Mouse (Mus musculus): Measurements from ENCODE around the gene Dynlt1c. TPM values are rescaled to one million over a fixed set of nuclear protein-coding genes. Genes with fewer than 3 reads are reported as not detected.
"Not testable (repeated sequence)": the region's sequence is repeated elsewhere in the genome, so short reads cannot be mapped to it uniquely, and the experiment has no call there.

The Dynlt1c gene
- polyA plus RNA-seq, 1 experiment from 2014 or later, result 51.4 TPM

DNA sequence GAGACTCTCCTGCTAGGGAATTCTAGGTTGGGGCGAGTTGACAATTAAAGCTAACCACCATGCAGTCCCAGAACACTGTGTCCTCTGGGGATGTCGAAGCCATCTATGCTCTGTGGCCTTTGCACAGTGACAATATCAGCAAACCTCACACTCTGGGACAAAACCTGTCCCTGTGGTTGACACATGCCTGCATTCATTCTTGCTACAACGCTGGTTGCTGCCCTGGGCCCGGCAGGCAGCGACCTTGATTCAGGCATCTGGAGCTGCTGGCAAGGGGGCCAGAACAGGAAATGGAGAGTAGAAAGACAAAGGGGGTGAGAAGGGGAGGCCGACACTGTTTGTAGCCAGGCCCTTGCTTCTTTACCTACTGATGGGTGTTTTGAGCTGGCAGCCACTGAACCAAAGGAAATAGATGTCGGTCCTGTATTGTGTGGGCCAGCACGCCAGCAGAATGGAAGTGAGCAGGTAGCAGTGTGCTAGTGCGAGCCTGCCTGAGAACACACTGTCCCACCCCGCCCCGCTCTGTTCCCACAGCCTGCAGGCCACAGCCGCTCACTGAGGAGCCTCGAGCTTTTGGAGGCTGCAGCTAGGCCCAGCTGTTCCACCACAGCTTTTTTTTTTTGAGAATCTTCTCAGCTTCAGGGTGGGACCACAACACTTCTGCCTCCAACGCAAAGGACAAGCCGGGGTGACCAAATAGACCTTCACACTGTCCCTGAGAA lies 5.5 kb upstream of the Dynlt1c start:
- 51% methylated on average over 11 of the region's 15 CpGs for WGBS
- ATAC-seq (ENCODE audit: insufficient number of reproducible peaks, insufficient read depth, low FRiP score, low TSS enrichment); H3K4me1 ChIP-seq; H3K9ac ChIP-seq; H3K27ac ChIP-seq; H3K9me3 ChIP-seq; H3K36me3 ChIP-seq; H3K4me2 ChIP-seq (replicated peaks); H3K27me3 ChIP-seq; H3K4me3 ChIP-seq: not testable (repeated sequence)

DNA sequence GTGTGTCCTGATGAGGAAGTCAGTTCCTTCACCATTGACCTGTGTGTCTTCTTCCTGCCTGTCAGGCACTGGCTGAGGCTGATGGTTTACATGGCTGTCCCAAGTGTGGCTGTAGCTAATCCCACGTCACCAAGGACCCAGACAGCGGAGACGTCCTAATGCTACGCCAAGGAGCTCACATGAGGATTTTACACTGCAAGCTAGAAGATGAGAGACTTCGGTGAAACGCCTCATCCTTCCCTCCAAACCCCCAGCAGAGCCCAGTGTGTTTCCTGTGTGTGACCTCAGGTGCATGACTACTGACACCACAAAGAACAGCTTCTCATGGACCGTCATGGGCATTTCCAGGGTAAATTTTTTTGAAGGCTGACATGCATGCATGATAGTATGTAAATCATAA lies 3.1 kb upstream of the Dynlt1c start:
- not testable (repeated sequence) for H3K9ac ChIP-seq; H3K4me3 ChIP-seq; ATAC-seq (ENCODE audit: insufficient number of reproducible peaks, insufficient read depth, low FRiP score, low TSS enrichment); H3K4me2 ChIP-seq (replicated peaks); H3K4me1 ChIP-seq; H3K27me3 ChIP-seq; H3K36me3 ChIP-seq; H3K9me3 ChIP-seq; H3K27ac ChIP-seq
- 87% methylated on average over 7 of the region's 7 CpGs for WGBS

DNA sequence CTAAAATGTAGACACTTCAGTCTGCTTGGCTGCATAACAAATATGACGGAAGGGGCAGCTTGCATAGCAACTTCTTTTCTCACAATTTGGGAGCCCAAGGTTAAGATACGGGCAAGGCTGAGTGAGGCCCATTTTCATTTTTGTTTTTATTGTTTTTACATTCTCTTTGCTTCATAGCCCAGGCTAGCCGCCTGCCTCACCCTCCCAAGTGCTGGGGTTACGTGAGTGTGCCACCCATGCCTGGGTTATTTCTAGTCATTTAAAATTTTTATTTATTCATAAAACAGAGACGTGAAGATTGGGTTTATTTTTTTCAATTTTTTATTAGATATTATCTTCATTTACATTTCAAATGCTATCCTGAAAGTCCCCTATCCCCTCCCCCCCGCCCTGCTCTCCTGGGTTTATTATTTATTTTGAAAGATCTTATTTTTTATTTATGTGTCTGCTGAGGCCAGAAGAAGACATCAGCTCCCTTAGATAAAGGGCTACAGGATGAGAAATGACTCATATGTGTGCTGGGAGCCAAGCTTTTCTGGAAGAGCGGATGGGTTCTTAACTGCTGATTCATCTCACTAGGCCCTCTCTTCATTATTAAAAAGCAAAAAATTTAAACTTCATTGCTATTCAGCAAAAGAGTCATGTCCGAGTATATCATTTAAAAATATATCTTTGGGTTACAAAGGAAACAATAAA lies 1.1 kb upstream of the Dynlt1c start:
- not testable (repeated sequence) for ATAC-seq (ENCODE audit: insufficient number of reproducible peaks, insufficient read depth, low FRiP score, low TSS enrichment); H3K36me3 ChIP-seq; H3K4me1 ChIP-seq; H3K4me2 ChIP-seq (replicated peaks); H3K9ac ChIP-seq; H3K9me3 ChIP-seq; H3K27me3 ChIP-seq; H3K4me3 ChIP-seq; H3K27ac ChIP-seq
- WGBS, result 93% methylated on average over 6 of the region's 8 CpGs

DNA sequence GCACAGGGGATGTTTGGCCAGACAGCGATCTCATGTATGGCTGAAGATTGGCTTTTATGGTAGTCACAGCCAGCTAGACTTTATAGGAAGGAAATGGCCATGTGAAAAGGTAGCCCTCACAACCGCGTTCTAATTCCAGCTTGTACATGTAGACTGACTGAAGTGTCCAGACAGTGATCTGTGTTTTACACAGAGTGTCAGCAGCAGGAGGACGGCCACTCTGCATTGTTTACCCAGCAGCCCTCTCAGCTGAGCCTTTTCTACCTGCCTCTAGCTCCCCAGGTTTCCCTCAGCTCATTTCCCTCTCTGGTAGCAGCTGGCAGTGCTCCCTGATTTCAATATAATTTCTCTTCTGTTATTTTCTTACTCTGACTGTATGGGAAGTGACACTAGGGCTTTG lies 734 bp downstream of the Dynlt1c start:
- H3K36me3 ChIP-seq; H3K27ac ChIP-seq; H3K4me1 ChIP-seq; H3K27me3 ChIP-seq; H3K9ac ChIP-seq; ATAC-seq (ENCODE audit: insufficient number of reproducible peaks, insufficient read depth, low FRiP score, low TSS enrichment); H3K9me3 ChIP-seq: not testable (repeated sequence)
- Histone ChIP-seq H3K4me3 (0 out of 2 replicates have a peak overlapping the region, but pooled peaks have one; percentile 17), H3K4me2 (replicated peaks) (peak overlapping the region; percentile 33; the same call in 1 of the 2 replicates)
- 14% methylated on average over 3 of the region's 4 CpGs for WGBS

DNA sequence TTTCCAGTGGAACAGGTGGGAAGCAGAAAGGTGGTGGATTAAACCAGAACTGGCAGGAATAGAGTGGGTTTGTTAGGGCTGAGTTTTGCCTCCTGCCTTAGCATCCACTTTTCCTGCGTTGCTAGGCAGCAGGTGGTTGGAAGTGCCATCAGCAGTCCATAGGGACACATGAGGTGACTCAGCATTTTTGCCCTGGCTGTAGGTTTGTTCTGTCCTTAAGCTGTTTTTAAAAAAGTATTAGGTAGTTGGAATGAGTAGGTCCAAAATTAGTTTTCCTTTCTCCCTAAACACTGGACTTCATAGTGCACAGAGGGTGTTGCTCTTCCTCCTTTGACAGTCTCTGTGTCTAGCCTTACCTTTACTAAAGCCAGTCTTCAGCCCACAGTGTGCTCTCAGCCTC lies 3.9 kb downstream of the Dynlt1c start:
- 76% methylated on average over 1 of the region's 1 CpGs for WGBS
- not testable (repeated sequence) for H3K4me2 ChIP-seq (replicated peaks)

DNA sequence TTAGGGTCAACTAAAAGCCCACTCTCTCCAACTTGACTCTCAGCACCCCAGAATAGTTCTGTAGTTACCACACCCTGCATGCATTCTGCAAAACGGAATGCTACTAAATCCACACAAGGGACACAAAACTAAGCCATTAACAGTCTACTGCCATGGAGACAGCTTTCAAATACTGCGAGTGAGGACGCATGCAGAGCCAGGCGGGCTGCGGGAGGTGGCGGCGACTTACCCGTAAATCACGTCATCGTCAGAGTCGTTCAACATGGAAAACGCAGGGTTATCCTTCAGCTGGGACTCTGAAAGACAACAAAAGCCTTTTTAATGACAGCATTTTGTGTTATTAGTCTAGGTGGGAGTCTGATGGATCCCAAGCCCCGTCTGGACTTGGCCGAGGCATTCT lies 12.1 kb downstream of the Dynlt1c start:
- H3K4me1 ChIP-seq; H3K36me3 ChIP-seq; ATAC-seq (ENCODE audit: insufficient number of reproducible peaks, insufficient read depth, low FRiP score, low TSS enrichment); H3K27ac ChIP-seq; H3K27me3 ChIP-seq; H3K4me2 ChIP-seq (replicated peaks); H3K4me3 ChIP-seq; H3K9me3 ChIP-seq; H3K9ac ChIP-seq: not testable (repeated sequence)
- 89% methylated on average over 11 of the region's 14 CpGs for WGBS

More for the DNA sequence above, 3.9 kb downstream of the Dynlt1c start:
- not testable (repeated sequence) for H3K27ac ChIP-seq; H3K36me3 ChIP-seq; H3K9me3 ChIP-seq; H3K9ac ChIP-seq; H3K27me3 ChIP-seq; H3K4me3 ChIP-seq; H3K4me1 ChIP-seq; ATAC-seq (ENCODE audit: insufficient number of reproducible peaks, insufficient read depth, low FRiP score, low TSS enrichment)

DNA sequence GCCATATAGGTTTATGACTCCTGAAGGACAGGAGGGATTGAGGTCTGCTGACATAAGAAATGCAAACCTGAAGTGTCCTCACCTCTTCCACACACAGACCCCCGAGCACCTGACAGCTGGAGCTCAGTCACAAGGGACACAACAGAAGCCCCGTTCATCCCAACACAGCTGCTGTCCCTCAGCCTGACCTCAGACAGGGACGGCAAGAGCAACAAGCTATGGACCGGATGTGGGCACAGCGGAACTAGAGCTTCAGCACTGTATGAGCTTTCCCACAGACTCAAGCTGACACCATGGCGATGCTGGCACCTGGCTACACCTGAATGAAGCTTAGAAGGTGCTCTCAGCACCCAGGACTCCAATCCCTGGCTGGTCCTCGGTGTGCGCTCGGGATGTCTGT lies 12.8 kb downstream of the Dynlt1c start:
- H3K4me2 ChIP-seq (replicated peaks); H3K36me3 ChIP-seq; H3K27ac ChIP-seq; H3K9me3 ChIP-seq; H3K27me3 ChIP-seq; ATAC-seq (ENCODE audit: insufficient number of reproducible peaks, insufficient read depth, low FRiP score, low TSS enrichment); H3K9ac ChIP-seq; H3K4me1 ChIP-seq; H3K4me3 ChIP-seq: not testable (repeated sequence)
- WGBS, result 70% methylated on average over 5 of the region's 9 CpGs

DNA sequence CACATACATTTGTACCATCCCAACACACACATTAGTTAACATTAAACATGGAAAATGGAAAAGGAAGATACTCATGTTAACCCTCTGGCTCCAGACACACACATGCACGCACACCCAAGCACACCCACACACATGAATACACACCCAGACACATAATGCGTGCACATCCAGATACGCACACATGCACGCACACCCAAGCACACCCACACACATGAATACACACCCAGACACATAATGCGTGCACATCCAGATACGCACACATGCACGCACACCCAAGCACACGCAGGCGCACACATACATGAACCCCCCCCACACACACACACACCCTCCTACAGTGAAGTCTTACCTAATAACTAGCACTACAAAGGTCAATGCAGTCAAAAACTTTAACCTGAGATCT lies 15.3 kb downstream of the Dynlt1c start:
- H3K4me1 ChIP-seq; ATAC-seq (ENCODE audit: insufficient number of reproducible peaks, insufficient read depth, low FRiP score, low TSS enrichment); H3K4me3 ChIP-seq; H3K4me2 ChIP-seq (replicated peaks); H3K27me3 ChIP-seq; H3K9ac ChIP-seq; H3K36me3 ChIP-seq; H3K27ac ChIP-seq; H3K9me3 ChIP-seq: not testable (repeated sequence)
- WGBS, result 96% methylated on average over 9 of the region's 9 CpGs

DNA sequence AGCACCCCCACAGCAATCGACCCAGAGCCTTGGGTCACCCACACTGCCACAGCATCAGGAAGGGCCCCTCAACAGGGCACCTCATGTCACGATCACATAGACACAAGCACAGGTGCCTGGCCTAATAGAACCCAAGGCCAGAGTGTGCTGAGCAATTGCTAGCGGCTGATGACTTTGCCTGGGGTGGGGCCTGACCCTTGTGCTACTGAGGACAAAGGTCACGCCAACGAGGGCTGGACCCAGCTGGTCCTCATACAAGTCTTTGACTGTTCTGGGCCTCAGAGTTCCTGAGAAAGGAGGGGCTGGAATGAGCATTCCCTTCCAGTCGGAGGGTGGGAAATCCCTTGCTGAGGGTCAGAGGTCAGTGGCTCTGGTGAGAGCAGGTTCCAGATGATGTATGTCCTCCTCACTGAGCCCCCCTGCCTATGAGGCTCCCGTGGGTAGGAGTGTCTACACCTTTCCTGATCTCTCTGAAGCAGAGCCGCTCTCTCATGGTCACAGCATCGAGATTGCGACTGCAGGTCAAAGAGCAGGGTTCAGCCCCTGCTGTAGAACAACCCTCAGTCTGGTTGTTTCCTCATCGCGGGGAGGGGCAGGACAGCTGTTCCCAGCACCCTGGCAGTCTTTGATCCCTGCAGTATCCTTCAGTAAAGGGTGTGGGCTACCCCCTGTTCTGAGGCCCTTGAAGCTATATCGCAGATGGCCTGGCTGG lies 16.4 kb downstream of the Dynlt1c start:
- not testable (repeated sequence) for H3K36me3 ChIP-seq; H3K4me1 ChIP-seq; H3K9me3 ChIP-seq; H3K9ac ChIP-seq; H3K4me3 ChIP-seq; H3K4me2 ChIP-seq (replicated peaks); H3K27ac ChIP-seq; ATAC-seq (ENCODE audit: insufficient number of reproducible peaks, insufficient read depth, low FRiP score, low TSS enrichment); H3K27me3 ChIP-seq
- WGBS, result 45% methylated on average over 7 of the region's 13 CpGs

DNA sequence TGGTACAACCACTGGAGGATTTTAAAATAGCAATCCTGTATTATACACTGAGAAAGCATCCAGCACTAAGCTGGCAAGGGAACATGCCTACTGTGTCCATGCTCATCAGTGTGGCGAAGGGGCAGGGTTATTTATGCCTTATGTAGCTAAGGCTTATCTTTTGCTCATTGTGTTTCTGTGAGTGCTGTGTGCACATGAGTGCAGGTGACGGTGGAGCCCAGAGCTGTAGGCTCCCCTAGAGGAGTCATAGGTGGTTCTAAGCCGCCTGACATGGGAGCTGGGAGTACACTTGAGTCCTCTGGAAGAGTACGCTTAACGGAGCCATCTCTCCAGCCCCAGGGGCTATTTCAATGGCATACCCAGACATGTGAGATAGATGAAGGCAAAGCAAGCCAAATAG lies 17.8 kb downstream of the Dynlt1c start:
- 80% methylated on average over 5 of the region's 5 CpGs for WGBS
- H3K27ac ChIP-seq; H3K27me3 ChIP-seq; H3K4me3 ChIP-seq; H3K9ac ChIP-seq; H3K36me3 ChIP-seq; ATAC-seq (ENCODE audit: insufficient number of reproducible peaks, insufficient read depth, low FRiP score, low TSS enrichment); H3K4me1 ChIP-seq; H3K4me2 ChIP-seq (replicated peaks); H3K9me3 ChIP-seq: not testable (repeated sequence)

DNA sequence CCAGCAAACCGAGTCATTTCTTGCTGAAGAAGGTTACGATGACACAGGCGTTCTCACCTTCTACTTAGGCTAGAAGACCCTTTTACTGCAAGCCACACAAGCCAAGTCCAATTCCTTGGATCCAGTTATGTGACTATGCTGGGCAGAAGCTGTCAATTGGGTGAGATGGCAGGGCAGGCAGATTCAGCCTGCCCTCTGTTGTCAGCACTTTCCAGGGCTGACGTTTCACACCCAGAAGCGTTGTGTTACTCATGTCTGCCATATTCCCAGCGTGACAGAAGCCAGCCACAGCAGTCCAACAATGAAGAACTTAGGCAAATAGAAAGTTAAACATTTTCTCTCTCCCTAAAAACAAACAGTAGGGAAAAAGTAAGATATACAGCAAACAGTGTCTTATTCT lies 18.6 kb downstream of the Dynlt1c start:
- not testable (repeated sequence) for H3K9me3 ChIP-seq; H3K4me2 ChIP-seq (replicated peaks); H3K27ac ChIP-seq; ATAC-seq (ENCODE audit: insufficient number of reproducible peaks, insufficient read depth, low FRiP score, low TSS enrichment); H3K4me3 ChIP-seq; H3K36me3 ChIP-seq; H3K9ac ChIP-seq; H3K4me1 ChIP-seq; H3K27me3 ChIP-seq
- WGBS, result 63% methylated on average over 5 of the region's 6 CpGs

Data from embryonic facial prominence, embryonic 12.5 days (tissue).